Mouse (Mus musculus): ENCODE results near the gene Synj2bp. TPM values are rescaled to one million over a fixed set of nuclear protein-coding genes. Genes with fewer than 3 reads are reported as not detected.
"Not testable (repeated sequence)": the region's sequence is repeated elsewhere in the genome, so short reads cannot be mapped to it uniquely, and the experiment has no call there.

Gene Synj2bp
- polyA plus RNA-seq, 1 experiment from 2014 or later: 23.8 TPM

DNA sequence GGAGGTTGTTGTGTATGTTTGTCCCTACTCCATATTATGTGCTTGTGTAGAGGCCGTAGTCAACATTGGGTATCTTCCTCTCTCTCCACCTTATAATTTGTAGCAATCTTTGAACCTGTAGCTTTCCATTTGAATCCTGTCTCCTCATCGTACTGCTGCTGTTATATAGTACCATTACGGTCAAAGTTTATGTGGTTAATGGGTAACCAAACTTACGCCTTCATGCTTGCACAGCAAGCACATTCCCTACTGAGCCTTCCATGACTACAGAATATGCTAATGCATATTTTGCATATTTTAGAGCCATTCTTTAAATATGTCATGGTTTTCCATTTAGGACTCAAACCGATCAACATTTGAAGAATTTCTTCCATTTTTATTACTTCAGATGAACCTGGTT is 42.2 kb downstream of the Synj2bp start:
- Histone ChIP-seq H3K4me2 (ENCODE audit: low read length) (no peak overlapping the region), H3K27me3 (replicated peaks; ENCODE audit: control insufficient read depth, insufficient read depth, low read length) (no peaks in the 10 kb centered on the region)
- no peak for DNase-seq (ENCODE audit: low spot score)

DNA sequence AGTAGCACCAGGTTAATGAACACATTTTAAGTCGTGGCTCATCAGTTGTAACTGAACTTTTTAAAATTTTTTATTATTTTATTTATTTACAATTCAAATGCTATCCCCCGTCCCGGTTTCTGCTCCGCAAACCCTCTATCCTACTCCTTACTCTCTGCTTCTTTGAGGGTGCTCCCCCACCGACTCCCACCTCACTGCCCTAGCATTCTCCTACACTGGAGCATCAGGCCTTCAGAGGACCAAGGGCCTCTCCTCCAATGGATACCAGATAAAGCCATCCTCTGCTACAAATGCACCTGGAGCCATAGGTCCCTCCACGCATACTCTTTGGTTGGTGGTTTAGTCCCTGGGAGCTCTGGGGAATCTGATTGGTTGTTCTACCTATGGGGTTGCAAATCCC is 47.4 kb downstream of the Synj2bp start:
- H3K9me3 ChIP-seq (replicated peaks; ENCODE audit: control insufficient read depth, low read length): no peaks in the 10 kb centered on the region
- no peak overlapping the region for H3K27ac ChIP-seq (ENCODE audit: low read depth, low read length)
- H3K27me3 ChIP-seq (replicated peaks; ENCODE audit: control insufficient read depth, insufficient read depth, low read length): no peaks in the 10 kb centered on the region
- no peak overlapping the region for H3K9ac ChIP-seq (ENCODE audit: low read length)
- peak overlapping the region; percentile 65 for H3K4me3 ChIP-seq (ENCODE audit: low read depth, low read length)
- no peaks in the 10 kb centered on the region for H3K4me1 ChIP-seq (ENCODE audit: control insufficient read depth, insufficient read depth, low read length)
- no peak for DNase-seq (ENCODE audit: low spot score)
- H3K4me2 ChIP-seq (ENCODE audit: low read length): peak overlapping the region; percentile 65
- 49% methylated on average over 6 of the region's 6 CpGs for WGBS
- H3K36me3 ChIP-seq (ENCODE audit: control insufficient read depth, insufficient read depth, low read length): no peaks in the 10 kb centered on the region
- peak; percentile 24; the same call in 1 of the 2 replicates for ATAC-seq

More for the DNA sequence above, 42.2 kb downstream of the Synj2bp start:
- no peaks in the 10 kb centered on the region for H3K36me3 ChIP-seq (ENCODE audit: control insufficient read depth, insufficient read depth, low read length)
- no peaks in the 10 kb centered on the region for H3K9me3 ChIP-seq (replicated peaks; ENCODE audit: control insufficient read depth, low read length)
- H3K27ac ChIP-seq (ENCODE audit: low read depth, low read length): no peak overlapping the region
- ATAC-seq: no peak
- WGBS: 97% methylated on average over 5 of the region's 5 CpGs
- no peak overlapping the region for H3K9ac ChIP-seq (ENCODE audit: low read length)
- H3K4me3 ChIP-seq (ENCODE audit: low read depth, low read length): no peak overlapping the region
- H3K4me1 ChIP-seq (ENCODE audit: control insufficient read depth, insufficient read depth, low read length): no peaks in the 10 kb centered on the region

DNA sequence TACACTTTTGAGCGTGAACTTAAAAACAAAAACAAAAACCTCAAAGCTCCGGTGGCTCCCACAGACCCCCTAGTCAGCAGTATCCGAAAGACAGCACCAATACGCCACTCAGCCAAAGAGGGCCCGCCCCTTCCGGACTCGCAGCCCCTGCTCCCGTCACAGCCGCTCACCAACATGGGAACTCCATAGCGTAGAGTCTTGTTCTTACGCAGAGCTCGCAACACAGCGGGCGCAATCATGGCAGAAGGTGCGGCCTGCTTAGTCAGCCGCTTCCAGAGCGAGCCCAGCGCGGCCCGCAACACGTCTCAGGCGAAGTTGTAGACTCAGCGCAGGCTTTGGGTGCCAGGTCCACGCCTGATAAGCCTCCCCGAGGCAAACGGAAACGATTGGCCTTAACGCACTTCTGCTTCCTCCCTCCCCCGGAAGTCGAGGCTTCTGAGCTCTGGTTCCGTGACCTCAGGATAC is 48.0 kb downstream of the Synj2bp start, which contains the start of gene Cox16:
TSS of gene Cox16 (minus strand) at position 401 of the 465 bp plus-strand sequence.
- Histone ChIP-seq H3K4me1 (ENCODE audit: control insufficient read depth, insufficient read depth, low read length) (no peaks in the 10 kb centered on the region), H3K4me2 (ENCODE audit: low read length) (peak within 1 kb of the TSS; percentile 65), H3K9me3 (replicated peaks; ENCODE audit: control insufficient read depth, low read length) (no peaks in the 10 kb centered on the region), H3K27ac (ENCODE audit: low read depth, low read length) (peak within 1 kb of the TSS; percentile 89), H3K4me3 (ENCODE audit: low read depth, low read length) (peak within 1 kb of the TSS; percentile 65), H3K27me3 (replicated peaks; ENCODE audit: control insufficient read depth, insufficient read depth, low read length) (no peaks in the 10 kb centered on the region), H3K36me3 (ENCODE audit: control insufficient read depth, insufficient read depth, low read length) (no peaks in the 10 kb centered on the region), H3K9ac (ENCODE audit: low read length) (peak within 1 kb of the TSS; percentile 68)
- DNase-seq (ENCODE audit: low spot score) (peak; percentile 91), ATAC-seq (peak; percentile 99)
- WGBS: under 1% methylated on average over 31 of the region's 31 CpGs

DNA sequence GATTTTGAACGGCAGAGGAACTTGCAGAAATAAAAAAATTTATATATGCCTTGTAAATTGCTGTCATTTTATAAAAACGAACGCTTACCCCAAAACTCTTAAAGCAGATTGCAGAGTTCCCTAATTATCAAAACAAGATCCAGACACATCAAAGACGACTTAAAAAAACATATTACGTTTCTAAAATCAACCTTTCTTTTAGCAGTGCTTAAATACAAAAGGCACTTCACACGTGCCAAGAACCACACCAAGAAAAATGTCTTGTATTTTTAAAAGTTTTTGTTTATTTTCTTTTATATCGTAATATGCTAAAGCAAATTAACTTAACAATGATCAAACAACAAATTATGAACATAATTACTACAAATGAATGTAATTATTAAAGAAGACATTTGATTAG is 48.5 kb downstream of the Synj2bp start:
- no peaks in the 10 kb centered on the region for H3K27me3 ChIP-seq (replicated peaks; ENCODE audit: control insufficient read depth, insufficient read depth, low read length)
- DNase-seq (ENCODE audit: low spot score): peak; percentile 18

DNA sequence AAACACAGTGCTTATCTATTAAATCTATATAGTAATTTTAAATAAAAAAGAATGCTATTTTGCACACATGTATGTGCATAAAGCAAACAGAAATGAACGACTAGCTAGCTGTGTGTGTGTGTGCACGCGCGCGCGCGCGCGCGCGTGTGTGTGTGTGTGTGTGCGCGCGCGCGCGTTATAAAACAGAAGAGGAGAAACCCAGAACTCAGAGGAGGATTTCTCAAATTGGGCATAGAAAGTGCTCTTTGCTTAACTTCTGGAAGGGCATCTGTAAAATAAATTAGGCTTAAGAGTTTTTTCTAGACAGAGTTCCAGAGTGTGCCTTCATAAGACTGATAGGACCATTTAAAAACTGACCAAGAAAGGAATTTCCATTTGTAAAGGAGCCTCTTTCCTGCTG is 49.1 kb downstream of the Synj2bp start:
- Histone ChIP-seq H3K4me1 (ENCODE audit: control insufficient read depth, insufficient read depth, low read length) (no peaks in the 10 kb centered on the region), H3K27me3 (replicated peaks; ENCODE audit: control insufficient read depth, insufficient read depth, low read length) (no peaks in the 10 kb centered on the region), H3K4me2 (ENCODE audit: low read length) (peak overlapping the region; percentile 65), H3K9ac (ENCODE audit: low read length) (peak overlapping the region; percentile 49), H3K36me3 (ENCODE audit: control insufficient read depth, insufficient read depth, low read length) (0 out of 2 replicates have a peak, but pooled peaks cover 3% of the 10 kb centered on the region), H3K9me3 (replicated peaks; ENCODE audit: control insufficient read depth, low read length) (no peaks in the 10 kb centered on the region), H3K4me3 (ENCODE audit: low read depth, low read length) (peak overlapping the region; percentile 65), H3K27ac (ENCODE audit: low read depth, low read length) (no peak overlapping the region)
- 35% methylated on average over 17 of the region's 17 CpGs for WGBS
- no peak for ATAC-seq
- DNase-seq (ENCODE audit: low spot score): peak; percentile 84

More for the DNA sequence above, 48.5 kb downstream of the Synj2bp start:
- H3K9me3 ChIP-seq (replicated peaks; ENCODE audit: control insufficient read depth, low read length): no peaks in the 10 kb centered on the region
- H3K4me3 ChIP-seq (ENCODE audit: low read depth, low read length): peak overlapping the region; percentile 65
- H3K36me3 ChIP-seq (ENCODE audit: control insufficient read depth, insufficient read depth, low read length): 0 out of 2 replicates have a peak, but pooled peaks cover 2% of the 10 kb centered on the region
- peak overlapping the region; percentile 68 for H3K9ac ChIP-seq (ENCODE audit: low read length)
- ATAC-seq: no peak
- no peak overlapping the region for H3K27ac ChIP-seq (ENCODE audit: low read depth, low read length)
- H3K4me2 ChIP-seq (ENCODE audit: low read length): peak overlapping the region; percentile 65
- WGBS: 3% methylated on average over 7 of the region's 7 CpGs
- no peaks in the 10 kb centered on the region for H3K4me1 ChIP-seq (ENCODE audit: control insufficient read depth, insufficient read depth, low read length)

DNA sequence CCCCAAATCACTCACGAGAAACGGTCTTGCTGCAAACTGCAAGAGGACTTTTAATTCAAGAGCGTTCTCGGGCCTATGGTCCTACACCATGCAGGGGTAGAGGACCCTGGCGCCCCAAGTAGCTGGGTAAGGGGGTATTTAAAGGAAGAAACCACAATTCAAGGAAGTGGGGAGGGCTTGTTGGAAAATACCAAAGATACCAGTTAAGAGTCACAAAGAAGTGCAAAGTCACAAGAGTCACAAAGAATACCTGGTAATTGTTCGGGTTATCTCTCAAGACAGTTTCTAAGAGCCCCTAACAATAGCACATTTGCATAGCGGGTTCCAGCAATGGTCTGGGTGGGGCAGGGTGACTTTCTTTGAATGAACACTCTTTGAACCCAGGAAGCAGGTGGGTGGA is 73.7 kb downstream of the Synj2bp start:
- 94% methylated on average over 7 of the region's 7 CpGs for WGBS
- DNase-seq (ENCODE audit: low spot score); H3K27ac ChIP-seq (ENCODE audit: low read depth, low read length); ATAC-seq; H3K27me3 ChIP-seq (replicated peaks; ENCODE audit: control insufficient read depth, insufficient read depth, low read length); H3K36me3 ChIP-seq (ENCODE audit: control insufficient read depth, insufficient read depth, low read length); H3K4me2 ChIP-seq (ENCODE audit: low read length); H3K9ac ChIP-seq (ENCODE audit: low read length); H3K4me1 ChIP-seq (ENCODE audit: control insufficient read depth, insufficient read depth, low read length); H3K4me3 ChIP-seq (ENCODE audit: low read depth, low read length); H3K9me3 ChIP-seq (replicated peaks; ENCODE audit: control insufficient read depth, low read length): not testable (repeated sequence)

Other genes with a start within 250 kb of the Synj2bp start
- 2.3 and 3.5 TPM in 2 replicates for gene Slc8a3, start 199.7 kb downstream of the Synj2bp start, polyA plus RNA-seq (2014; fragmentation: Nextera tagmentation; extraction: Ambion mirVana)
- gene Gm4787, start 153.4 kb downstream of the Synj2bp start, polyA plus RNA-seq (2014; fragmentation: Nextera tagmentation; extraction: Ambion mirVana): 0.14 and 0.20 TPM in 2 replicates
- 0.22 and 0.39 TPM in 2 replicates for gene Adam4, start 111.0 kb downstream of the Synj2bp start, polyA plus RNA-seq (2014; fragmentation: Nextera tagmentation; extraction: Ambion mirVana)
- 120 and 134 TPM in 2 replicates for gene Cox16, start 47.8 kb downstream of the Synj2bp start, polyA plus RNA-seq (2014; fragmentation: Nextera tagmentation; extraction: Ambion mirVana)
- gene Gm20498, start within 50 bp of the Synj2bp start, polyA plus RNA-seq (2014; fragmentation: Nextera tagmentation; extraction: Ambion mirVana): 38.5 and 40.3 TPM in 2 replicates
- 0.24 and 0.31 TPM in 2 replicates for gene Adam21, start 35.6 kb upstream of the Synj2bp start, polyA plus RNA-seq (2014; fragmentation: Nextera tagmentation; extraction: Ambion mirVana)
- 56.5 and 59.3 TPM in 2 replicates for gene Med6, start 62.1 kb upstream of the Synj2bp start, polyA plus RNA-seq (2014; fragmentation: Nextera tagmentation; extraction: Ambion mirVana)
- gene Ttc9, start 98.3 kb upstream of the Synj2bp start, polyA plus RNA-seq (2014; fragmentation: Nextera tagmentation; extraction: Ambion mirVana): 10.4 and 12.6 TPM in 2 replicates
- 3.6 and 5.0 TPM in 2 replicates for gene Map3k9, start 248.3 kb upstream of the Synj2bp start, polyA plus RNA-seq (2014; fragmentation: Nextera tagmentation; extraction: Ambion mirVana)